Mouse (Mus musculus): ENCODE results near the gene Hist1h2br.

GRCm38 (mm10) chr13:21789925-21790324, 43.6 kb upstream of the Hist1h2br start:
- TF ChIP-seq CTCF (IDR thresholded peaks at IDR 0.05; ENCODE audit: extremely low read depth, insufficient read length, insufficient replicate concordance, low read depth, low read length), result no peak
- TF ChIP-seq POLR2A (IDR thresholded peaks at IDR 0.05; ENCODE audit: low read depth, low read length), result no peak
